Mouse (Mus musculus) gastrocnemius, postnatal 25 days (tissue): Measurements from ENCODE around the gene Fank1. TPM values are rescaled to one million over a fixed set of nuclear protein-coding genes. Genes with fewer than 3 reads are reported as not detected.

ENCODE experiments used
- DNase-seq: peaks from one replicate; pipeline ENCODE4 v3.0.0; 2022
- total RNA-seq, 2 experiments: library from RNA; stranded (reverse); gene quantifications; 1 replicate in 1 of 2; 2 replicates in 1 of 2; pipeline ENCODE4 v1.2.3; 2021

Fank1 gene
- total RNA-seq, 2 experiments from 2014 or later, result not detected

DNA sequence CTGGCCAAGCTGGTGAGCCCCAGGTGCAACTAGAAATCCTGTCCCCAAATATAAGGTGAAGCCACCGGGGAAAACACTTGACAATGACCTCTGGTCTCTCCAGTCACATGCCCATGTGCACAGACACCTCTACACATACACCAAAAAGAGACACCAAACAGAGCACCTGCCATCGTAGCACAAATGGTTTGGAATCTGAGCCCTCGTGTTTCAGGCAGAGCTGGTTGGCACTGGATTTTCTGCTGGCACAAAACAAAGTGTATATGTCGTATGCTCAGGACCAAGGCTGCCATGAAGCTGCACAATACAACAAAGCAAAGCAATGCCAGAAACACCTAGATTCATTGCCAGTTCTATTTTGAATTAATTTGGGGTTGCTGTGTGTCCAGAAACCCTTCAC, 8.6 kb upstream of the Fank1 start:
- DNase-seq, result no peak

- no peak for DNase-seq
Measured at GRCm38 (mm10) chr7:133768517-133768916, 8.1 kb upstream of the Fank1 start.

DNA sequence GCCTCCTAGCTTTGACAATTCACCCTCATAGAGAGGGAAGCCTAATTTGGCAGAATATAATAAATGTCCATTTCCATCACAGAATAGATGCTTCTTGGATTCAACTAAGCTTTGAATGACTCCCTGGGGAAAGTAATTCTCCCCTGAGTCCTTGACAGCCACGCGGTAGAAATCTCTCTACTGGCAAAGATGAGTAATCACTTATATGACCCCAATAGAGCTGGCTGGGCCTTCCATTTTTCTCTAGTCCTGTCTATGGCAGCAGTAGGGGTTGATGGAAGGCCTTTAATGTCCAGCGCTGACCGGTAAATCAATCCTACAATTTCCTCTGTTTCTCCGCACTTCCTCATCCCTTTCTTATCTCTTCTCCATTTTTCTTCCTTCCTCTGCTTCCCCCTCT, 1.5 kb upstream of the Fank1 start:
- DNase-seq, result no peak

DNA sequence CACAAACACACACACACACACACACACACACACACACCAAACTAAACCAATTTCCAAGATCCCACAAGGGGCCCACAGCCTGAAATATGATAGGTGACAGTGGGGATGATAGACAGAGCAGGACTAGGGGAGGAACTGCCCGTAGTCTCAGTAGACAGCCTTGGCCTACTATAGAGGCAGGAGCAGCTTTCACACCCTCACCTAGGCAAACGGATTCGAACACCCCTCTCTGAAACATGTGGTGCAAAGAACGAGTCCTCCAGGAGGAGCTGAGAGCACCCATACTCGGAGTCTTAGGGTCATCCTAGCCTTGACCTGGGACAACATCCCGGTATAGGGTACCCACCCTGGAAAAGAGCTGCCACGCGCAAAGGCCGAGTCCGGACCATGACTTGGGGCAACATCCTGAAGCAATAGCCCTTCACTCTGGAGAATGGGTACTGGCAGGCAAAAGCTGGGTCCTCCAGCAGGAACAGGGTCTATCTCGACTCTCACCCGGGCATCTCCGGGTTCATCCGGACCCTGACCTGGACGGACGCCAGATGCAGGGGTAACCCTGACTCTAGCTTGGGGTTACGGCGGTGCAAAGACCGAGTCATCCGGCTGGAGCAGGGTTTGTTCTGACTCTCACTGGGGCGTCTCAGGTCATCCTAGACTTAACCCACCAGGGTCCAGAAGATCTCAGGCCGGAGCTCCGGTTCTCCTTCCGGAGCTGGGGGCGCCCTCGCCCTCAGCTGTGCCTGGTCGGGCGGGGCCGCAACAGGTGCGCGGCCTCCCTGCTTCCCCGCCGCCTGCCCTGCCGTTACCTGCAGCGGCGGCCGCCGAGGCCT, 650 bp upstream of the Fank1 start:
- peak; percentile 12 for DNase-seq

DNA sequence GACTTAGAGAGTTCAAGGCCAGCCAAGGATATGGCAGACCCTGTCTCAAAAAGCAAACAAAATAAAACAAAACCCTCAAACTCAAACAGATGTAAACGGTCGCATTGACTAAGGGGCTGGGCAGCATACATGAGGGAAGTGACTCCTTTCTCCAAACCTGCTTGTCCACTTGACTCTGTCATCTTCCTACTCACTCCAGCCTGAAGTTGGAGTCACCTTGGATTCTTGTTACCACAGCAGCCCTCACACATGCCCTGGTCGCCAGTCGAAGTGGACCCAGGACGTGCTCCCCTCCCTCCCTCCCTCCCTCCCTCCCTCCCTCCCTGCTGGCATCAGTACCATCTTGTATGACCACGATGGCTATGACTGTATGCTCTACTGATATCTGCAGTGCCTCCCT, 4.9 kb downstream of the Fank1 start:
- no peak for DNase-seq

GRCm38 (mm10) chr7:133781991-133782390, 5.3 kb downstream of the Fank1 start:
- DNase-seq, result no peak

- peak; percentile 55 for DNase-seq
Measured at GRCm38 (mm10) chr7:133782717-133783435, 6.2 kb downstream of the Fank1 start, which contains the start of gene Dhx32. Gene Dhx32, minus strand, starts transcription at chr7:133782726.

DNA sequence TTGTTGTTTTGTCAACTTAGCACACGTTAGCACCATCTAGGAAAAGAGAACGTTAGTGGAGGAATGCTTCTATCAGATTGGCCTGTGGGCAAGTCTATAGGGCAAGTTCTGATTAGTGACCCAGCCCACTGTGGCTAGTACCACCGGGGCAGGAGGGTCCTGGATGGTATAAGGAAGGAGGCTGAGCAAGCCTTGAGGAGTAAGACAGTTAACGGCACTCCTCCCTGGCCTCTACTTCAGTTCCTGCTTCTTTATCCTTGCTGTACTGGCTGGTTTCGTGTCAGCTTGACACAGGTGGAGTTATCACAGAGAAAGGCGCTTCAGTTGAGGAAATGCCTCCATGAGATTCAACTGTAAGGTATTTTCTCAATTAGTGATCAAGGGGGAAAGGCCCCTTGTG, 10.9 kb downstream of the Fank1 start:
- no peak for DNase-seq

DNA sequence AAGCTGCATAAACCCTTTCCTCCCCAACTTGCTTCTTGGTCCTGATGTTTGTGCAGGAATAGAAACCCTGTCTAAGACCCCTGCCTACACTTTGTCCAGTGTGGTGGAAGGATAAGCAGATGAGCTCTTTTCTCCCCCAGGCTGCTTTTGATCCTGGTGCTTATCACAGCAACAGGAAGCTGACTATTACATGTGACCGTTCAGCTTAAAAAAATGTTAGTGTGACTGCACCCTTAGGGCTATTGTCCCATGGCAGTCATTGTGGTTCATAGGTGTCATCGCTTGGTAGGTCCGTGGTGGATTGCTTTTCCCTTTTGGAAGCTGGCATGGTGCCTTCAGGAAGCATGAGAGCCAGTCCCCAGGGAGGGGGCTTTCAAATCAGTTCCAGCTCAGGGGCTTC, 11.5 kb downstream of the Fank1 start:
- no peak for DNase-seq

- DNase-seq, result no peak
Measured at GRCm38 (mm10) chr7:133790171-133790570, 13.5 kb downstream of the Fank1 start.

DNA sequence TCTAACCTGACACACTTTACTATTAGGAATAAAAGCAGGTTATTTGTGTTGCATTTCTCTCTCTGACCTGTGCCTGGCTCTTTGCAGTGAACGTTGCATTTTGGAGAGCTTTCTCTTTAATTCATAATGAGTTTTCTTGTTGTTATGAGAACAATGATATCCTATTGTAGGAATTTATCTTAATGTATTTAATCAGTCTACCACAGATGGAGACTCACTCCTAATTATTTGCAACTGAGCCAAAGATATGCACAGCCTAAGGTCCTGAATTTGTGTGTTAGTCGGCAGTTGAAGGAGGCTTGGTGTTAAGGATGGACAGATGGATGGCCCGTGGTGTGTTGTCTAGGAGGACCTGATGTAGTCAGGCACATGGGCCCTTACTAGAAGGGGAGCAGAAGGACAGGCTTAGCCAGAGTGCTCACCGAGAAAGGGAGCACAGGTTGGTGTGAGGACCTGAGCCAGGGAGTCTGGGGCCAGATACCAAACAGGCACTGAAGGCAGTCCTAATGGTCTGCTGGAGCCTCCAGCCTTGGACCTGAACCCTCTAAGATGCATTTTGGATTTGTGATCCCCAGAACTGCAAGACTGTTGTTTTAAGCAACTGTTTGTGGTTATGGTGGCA, 14.1 kb downstream of the Fank1 start:
- no peak for DNase-seq

DNA sequence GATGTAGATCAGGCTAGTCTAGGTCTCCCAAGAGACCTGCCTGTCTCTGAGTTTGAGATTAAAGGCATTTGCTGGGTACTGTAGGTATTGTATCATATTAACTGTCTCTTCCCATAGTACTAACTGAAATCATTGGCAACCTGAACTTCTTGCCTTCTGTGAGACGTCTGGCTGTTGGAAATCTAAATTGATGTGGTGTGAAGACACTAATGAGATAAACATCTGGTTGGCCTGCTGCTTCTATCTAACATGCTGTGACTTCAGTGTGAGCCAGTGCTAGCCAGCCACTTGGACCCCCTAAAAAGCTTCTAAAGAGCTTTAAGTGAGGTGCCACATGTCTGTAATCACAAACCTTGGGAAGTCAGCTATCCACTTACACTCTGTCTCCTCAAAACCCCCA, 16.1 kb downstream of the Fank1 start:
- no peak for DNase-seq

GRCm38 (mm10) chr7:133793248-133794131, 16.8 kb downstream of the Fank1 start:
- peak; percentile 83 for DNase-seq

DNA sequence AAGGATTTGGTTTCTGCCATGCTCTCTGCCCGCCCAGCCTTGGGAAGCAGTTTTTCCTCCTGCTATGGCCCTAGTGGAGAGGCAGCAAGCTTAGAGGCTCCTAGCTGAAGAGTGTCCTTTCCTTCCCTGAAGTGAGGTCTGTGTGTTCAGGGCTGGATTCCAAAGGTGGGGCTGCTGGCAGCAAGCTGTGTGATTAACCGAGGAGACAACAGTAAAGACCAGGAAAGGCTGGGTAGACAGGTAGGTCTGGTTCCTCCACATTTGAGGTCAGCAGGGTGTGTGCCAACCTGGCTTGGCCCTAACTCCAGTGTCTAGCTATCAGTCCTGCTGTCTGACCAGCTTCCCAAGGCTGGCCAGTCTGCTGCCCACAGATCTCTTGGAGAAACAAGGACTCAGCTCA, 18.1 kb downstream of the Fank1 start:
- no peak for DNase-seq

- no peak for DNase-seq
Measured at GRCm38 (mm10) chr7:133799928-133800327, 23.3 kb downstream of the Fank1 start.

DNA sequence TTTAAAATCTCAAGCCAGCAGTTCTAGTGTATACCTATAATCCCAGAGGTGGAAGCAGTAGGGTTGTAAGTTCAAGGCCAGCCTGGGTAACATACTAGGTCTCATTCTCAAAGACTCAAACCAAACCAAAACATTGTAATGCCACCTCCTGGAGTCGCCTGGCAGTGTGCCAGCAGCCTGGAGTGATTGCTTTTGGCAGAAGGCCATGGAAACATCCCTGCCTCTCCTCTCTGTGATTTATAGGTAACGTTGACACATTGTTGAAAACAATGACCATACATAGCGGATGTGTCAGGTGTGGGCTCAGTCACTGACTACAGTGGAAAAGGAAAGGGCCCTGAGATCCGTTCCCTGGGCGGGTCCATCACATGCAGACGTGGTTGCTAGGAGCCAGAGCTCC, 25.2 kb downstream of the Fank1 start:
- no peak for DNase-seq

DNA sequence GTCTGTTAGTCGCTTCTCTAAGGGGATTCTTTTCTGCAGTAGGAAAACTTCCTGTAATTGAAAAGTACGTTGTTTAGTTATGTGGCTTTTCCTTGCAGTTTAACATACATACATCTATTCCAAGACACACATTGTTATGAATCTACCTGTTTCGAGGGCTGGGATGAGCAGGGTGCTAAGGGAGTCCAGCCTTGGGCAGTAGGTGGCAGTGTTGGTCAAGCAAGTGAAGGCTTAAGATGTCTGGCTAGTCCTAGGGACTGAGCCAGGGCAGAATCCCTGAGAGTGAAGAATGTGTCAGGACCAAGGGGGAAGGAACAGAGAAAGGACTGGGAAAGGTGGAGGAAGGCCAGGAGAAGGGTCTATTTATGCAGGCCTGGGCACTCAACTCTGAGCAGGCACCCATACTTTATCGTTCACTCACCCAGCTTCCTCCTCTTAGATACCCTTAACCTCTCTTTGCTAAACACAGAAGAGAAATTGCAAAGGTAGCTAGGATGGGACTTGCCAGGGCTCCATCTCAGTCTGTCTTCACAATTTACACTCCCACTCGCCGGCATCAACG, 29.0 kb downstream of the Fank1 start:
- DNase-seq, result no peak

DNA sequence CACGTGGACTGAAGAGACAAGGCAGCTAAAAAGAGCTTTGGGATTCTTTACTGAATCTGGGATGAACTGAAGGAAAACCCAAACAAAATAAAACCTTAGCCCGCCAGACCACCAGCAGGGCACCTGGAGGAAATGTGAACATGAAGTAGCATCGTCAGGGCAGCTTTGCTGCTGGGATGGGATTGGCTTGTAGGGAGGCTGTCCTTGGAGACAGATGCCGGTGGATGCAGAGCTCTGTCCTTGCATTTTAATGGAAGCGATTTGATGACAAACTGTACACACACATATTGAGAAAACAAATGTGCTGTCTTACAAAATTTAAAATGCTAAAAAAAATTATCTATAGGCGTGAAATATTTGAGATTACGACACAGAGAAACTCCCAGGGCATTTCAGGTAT, 36.3 kb downstream of the Fank1 start:
- no peak for DNase-seq

- no peak for DNase-seq
Measured at GRCm38 (mm10) chr7:133813331-133813730, 36.7 kb downstream of the Fank1 start.

DNA sequence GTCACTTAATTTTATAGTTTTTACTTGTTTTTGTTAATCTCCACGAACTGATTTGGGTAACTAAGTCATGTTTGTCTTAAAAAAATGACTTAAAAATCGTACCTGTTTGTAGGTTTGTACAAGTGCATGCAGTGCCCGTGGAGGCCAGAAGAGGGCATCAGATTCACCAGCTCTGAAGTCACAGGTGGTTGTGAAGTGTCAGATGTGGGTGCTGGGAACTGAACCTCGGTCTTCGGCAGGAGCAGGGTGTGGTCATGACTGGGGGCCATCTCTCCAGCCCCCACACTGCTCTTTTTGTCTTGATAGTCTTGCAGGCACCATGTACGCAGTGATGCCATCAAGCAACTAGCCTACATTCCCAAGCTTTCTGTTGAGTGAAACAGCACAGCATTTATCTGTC, 47.1 kb downstream of the Fank1 start:
- no peak for DNase-seq

- DNase-seq, result no peak
Measured at GRCm38 (mm10) chr7:133824579-133824978, 47.9 kb downstream of the Fank1 start.

DNA sequence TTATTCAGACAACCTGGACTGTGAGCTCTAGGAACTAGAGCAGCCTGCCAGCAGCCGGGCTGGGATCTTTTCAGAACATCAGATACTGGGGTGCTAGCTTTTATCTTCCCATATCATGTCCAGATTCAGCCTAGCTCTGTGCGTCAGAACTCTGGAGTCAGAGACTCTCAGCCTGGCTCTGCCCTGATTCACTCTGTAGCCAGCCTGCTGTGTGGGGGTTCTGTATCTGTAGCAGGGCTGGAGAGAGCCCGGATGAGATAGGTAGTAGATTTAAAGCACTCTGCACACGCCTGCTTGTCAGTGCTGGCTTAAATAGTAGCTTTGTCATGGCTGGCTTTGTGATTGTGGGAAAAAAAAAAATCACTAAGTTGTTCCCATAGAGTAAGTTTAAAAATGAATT, 51.9 kb downstream of the Fank1 start:
- no peak for DNase-seq
